Mouse (Mus musculus): ENCODE measurements at regions not wholly inside any gene's neighbourhood (a gene's known extent, or its start where the extent isn't known, plus 50 kb on each side); places are given as distances from the start of the nearest gene placed in this dataset.

GRCm38 (mm10) chr12:107658241-107658640, 169.8 kb downstream of the 3110018I06Rik start:
- DNase-seq (ENCODE audit: low spot score in 2 of 2) = no peak

- DNase-seq (ENCODE audit: low spot score in 2 of 2) = no peak
Observed at GRCm38 (mm10) chr12:107658821-107659220, 170.4 kb downstream of the 3110018I06Rik start.

GRCm38 (mm10) chr12:107662624-107663023, 174.2 kb downstream of the 3110018I06Rik start:
- no peak for DNase-seq (ENCODE audit: low spot score in 2 of 2)

- DNase-seq (ENCODE audit: low spot score in 2 of 2) = no peak
Observed at GRCm38 (mm10) chr12:107667836-107668235, 179.4 kb downstream of the 3110018I06Rik start.

- no peak for DNase-seq (ENCODE audit: low spot score in 2 of 2)
Observed at GRCm38 (mm10) chr12:107669046-107669445, 180.6 kb downstream of the 3110018I06Rik start.

- no peak for DNase-seq (ENCODE audit: low spot score in 2 of 2)
Observed at GRCm38 (mm10) chr12:107669450-107669849, 181.0 kb downstream of the 3110018I06Rik start.

GRCm38 (mm10) chr12:107669910-107670309, 181.5 kb downstream of the 3110018I06Rik start:
- no peak for DNase-seq (ENCODE audit: low spot score in 2 of 2)

- DNase-seq (ENCODE audit: low spot score in 2 of 2) = no peak
Observed at GRCm38 (mm10) chr12:107677076-107677475, 188.6 kb downstream of the 3110018I06Rik start.

GRCm38 (mm10) chr12:107687447-107687846, 199.0 kb downstream of the 3110018I06Rik start:
- DNase-seq (ENCODE audit: low spot score in 2 of 2) = no peak

- DNase-seq (ENCODE audit: low spot score in 2 of 2) = no peak
Observed at GRCm38 (mm10) chr12:107689418-107689817, 201.0 kb downstream of the 3110018I06Rik start.

- no peak for DNase-seq (ENCODE audit: low spot score in 2 of 2)
Observed at GRCm38 (mm10) chr12:107690061-107690460, 201.6 kb downstream of the 3110018I06Rik start.

GRCm38 (mm10) chr12:107693693-107694092, 205.3 kb downstream of the 3110018I06Rik start:
- no peak for DNase-seq (ENCODE audit: low spot score in 2 of 2)

GRCm38 (mm10) chr12:107695014-107695413, 206.6 kb downstream of the 3110018I06Rik start:
- DNase-seq (ENCODE audit: low spot score in 2 of 2) = no peak

GRCm38 (mm10) chr12:107695438-107696267, 207.2 kb downstream of the 3110018I06Rik start:
- DNase-seq (ENCODE audit: low spot score in 2 of 2) = no peak

- DNase-seq (ENCODE audit: low spot score in 2 of 2) = no peak
Observed at GRCm38 (mm10) chr12:107700317-107700716, 211.9 kb downstream of the 3110018I06Rik start.

- DNase-seq (ENCODE audit: low spot score in 2 of 2) = no peak
Observed at GRCm38 (mm10) chr12:107700868-107701597, 212.6 kb downstream of the 3110018I06Rik start.

- DNase-seq (ENCODE audit: low spot score in 2 of 2) = no peak
Observed at GRCm38 (mm10) chr12:107708812-107709211, 220.4 kb downstream of the 3110018I06Rik start.

- DNase-seq (ENCODE audit: low spot score in 2 of 2) = no peak
Observed at GRCm38 (mm10) chr12:107711017-107711416, 222.6 kb downstream of the 3110018I06Rik start.

GRCm38 (mm10) chr12:107711675-107712074, 223.2 kb downstream of the 3110018I06Rik start:
- no peak for DNase-seq (ENCODE audit: low spot score in 2 of 2)

- no peak for DNase-seq (ENCODE audit: low spot score in 2 of 2)
Observed at GRCm38 (mm10) chr12:107713191-107713590, 224.8 kb downstream of the 3110018I06Rik start.

GRCm38 (mm10) chr12:107714846-107715245, 226.4 kb downstream of the 3110018I06Rik start:
- DNase-seq (ENCODE audit: low spot score in 2 of 2) = no peak

- DNase-seq (ENCODE audit: low spot score in 2 of 2) = no peak
Observed at GRCm38 (mm10) chr12:107715871-107716270, 227.4 kb downstream of the 3110018I06Rik start.

GRCm38 (mm10) chr12:107720941-107721340, 232.5 kb downstream of the 3110018I06Rik start:
- no peak for DNase-seq (ENCODE audit: low spot score in 2 of 2)
